Mouse (Mus musculus): Measurements from ENCODE around the gene Rps17. TPM values are rescaled to one million over a fixed set of nuclear protein-coding genes. Genes with fewer than 3 reads are reported as not detected.

Rps17 gene
- polyA plus RNA-seq (2017; shearing (Covaris generic)), result 880 TPM

GRCm38 (mm10) chr7:81344544-81345446 is at the start of gene Rps17:
TSS of gene Rps17 (minus strand) at chr7:81345254.

Other genes starting within 250 kb of the Rps17 start
- not detected for gene Slc28a1, start 230.5 kb downstream of the Rps17 start, polyA plus RNA-seq (2017; shearing (Covaris generic))
- 1.1 TPM for gene Pde8a, start 131.7 kb downstream of the Rps17 start, polyA plus RNA-seq (2017; shearing (Covaris generic))
- 0.18 TPM for gene Cpeb1, start 110.2 kb upstream of the Rps17 start, polyA plus RNA-seq (2017; shearing (Covaris generic))
- gene Ap3b2, start 148.7 kb upstream of the Rps17 start, polyA plus RNA-seq (2017; shearing (Covaris generic)), result not detected
- gene BC048679, start 153.0 kb upstream of the Rps17 start, polyA plus RNA-seq (2017; shearing (Covaris generic)), result not detected
- 8.0 TPM for gene Fsd2, start 221.7 kb upstream of the Rps17 start, polyA plus RNA-seq (2017; shearing (Covaris generic))
- 2.2 TPM for gene Whamm, start 226.0 kb upstream of the Rps17 start, polyA plus RNA-seq (2017; shearing (Covaris generic))